In genomic region chr8:95099009-95099408, GRCm38 (mm10) we compare ENCODE assay signal across 8 mouse cellular contexts. TPM values are rescaled to one million over a fixed set of nuclear protein-coding genes. Genes with fewer than 3 reads are reported as not detected.
A peak's percentile ranks its signal among the peaks of the same experiment; 100 is the strongest.
DNase-seq lines count a peak whose midpoint lies in the region; ATAC-seq and TF ChIP-seq lines count a peak whose summit lies in the region.

No protein-coding gene starts in this region.

- peak; percentile 34 to 56 for DNase-seq in urinary bladder, adult 18-20 months (ENCODE audit: low spot score in 2 of 2)
- no peak for DNase-seq in urinary bladder, adult 2 months (ENCODE audit: low spot score)
- peak; percentile 61 to 64 for DNase-seq in gastrocnemius, postnatal 36 days
- peak; percentile 64 to 82 for DNase-seq in kidney, adult 8-10 months
- peak; percentile 24 for DNase-seq in liver, embryonic 13.5 days
- DNase-seq in thymus, adult 2 months = peak; percentile 65

- intact Hi-C loops in gastrocnemius, postnatal 36 days (cut with DNase I) = loop anchor here (10.0 kb wide), 1 partner anchor 206 kb away; the partner anchor contains the start of gene Cngb1

- peak; percentile 84 for TF ChIP-seq CTCF in cortical plate, adult 2 months (IDR thresholded peaks at IDR 0.05; ENCODE audit: extremely low read depth, insufficient read depth, low read length)
- TF ChIP-seq CTCF in thymus, adult 2 months (IDR thresholded peaks at IDR 0.05; ENCODE audit: borderline replicate concordance, control insufficient read depth, extremely low read depth, insufficient read depth, low read length, poor library complexity) = peak; percentile 91

- H3K9ac ChIP-seq in liver, embryonic 13.5 days = no peak overlapping the region
- H3K9ac ChIP-seq in neural tube, embryonic 13.5 days = no peak overlapping the region

- H3K4me3 ChIP-seq in cortical plate, adult 2 months (ENCODE audit: insufficient read depth, low read length) = no peak overlapping the region
- H3K4me3 ChIP-seq in liver, embryonic 13.5 days (replicated peaks) = no peak overlapping the region
- no peak overlapping the region for H3K4me3 ChIP-seq in neural tube, embryonic 13.5 days
- H3K4me3 ChIP-seq in thymus, adult 2 months (ENCODE audit: control insufficient read depth, insufficient read depth, low read length) = no peak overlapping the region

- no peaks in the 10 kb centered on the region for H3K27me3 ChIP-seq in liver, embryonic 13.5 days
- H3K27me3 ChIP-seq in neural tube, embryonic 13.5 days = no peaks in the 10 kb centered on the region
- no peaks in the 10 kb centered on the region for H3K27me3 ChIP-seq in thymus, adult 2 months (ENCODE audit: control insufficient read depth, insufficient read depth, low read length)

- no peak overlapping the region for H3K4me2 ChIP-seq in liver, embryonic 13.5 days
- H3K4me2 ChIP-seq in neural tube, embryonic 13.5 days = no peak overlapping the region

- no peak overlapping the region for H3K27ac ChIP-seq in cortical plate, adult 2 months (ENCODE audit: insufficient read depth, low read length)
- H3K27ac ChIP-seq in liver, embryonic 13.5 days = no peak overlapping the region
- H3K27ac ChIP-seq in neural tube, embryonic 13.5 days (replicated peaks) = no peak overlapping the region
- H3K27ac ChIP-seq in thymus, adult 2 months (ENCODE audit: control insufficient read depth, insufficient read depth, low read length) = no peak overlapping the region

- no peaks in the 10 kb centered on the region for H3K9me3 ChIP-seq in liver, embryonic 13.5 days (replicated peaks)
- no peaks in the 10 kb centered on the region for H3K9me3 ChIP-seq in neural tube, embryonic 13.5 days

- no peak for TF ChIP-seq POLR2A in cortical plate, adult 2 months (IDR thresholded peaks at IDR 0.05; ENCODE audit: extremely low read depth, insufficient read depth, low read length)
- TF ChIP-seq POLR2A in thymus, adult 2 months (IDR thresholded peaks at IDR 0.05; ENCODE audit: control insufficient read depth, extremely low read depth, insufficient read depth, low read length, poor library complexity) = no peak

- no peak for ATAC-seq in liver, embryonic 13.5 days (ENCODE audit: low read depth)
- peak; percentile 70; the same call in 1 of the 2 replicates for ATAC-seq in neural tube, embryonic 13.5 days (ENCODE audit: low read depth)

- H3K36me3 ChIP-seq in liver, embryonic 13.5 days = peaks cover 54% of the 10 kb centered on the region
- H3K36me3 ChIP-seq in neural tube, embryonic 13.5 days = peaks cover 90% of the 10 kb centered on the region
- H3K36me3 ChIP-seq in thymus, adult 2 months (ENCODE audit: control insufficient read depth, insufficient read depth, low read length) = no peaks in the 10 kb centered on the region

- WGBS in liver, embryonic 13.5 days (ENCODE audit: insufficient replicate concordance) = 30% methylated on average over 5 of the region's 5 CpGs
- 15% methylated on average over 5 of the region's 5 CpGs for WGBS in neural tube, embryonic 13.5 days
- WGBS in thymus, adult 2 months = 44% methylated on average over 5 of the region's 5 CpGs

- no peaks in the 10 kb centered on the region for H3K4me1 ChIP-seq in cortical plate, adult 2 months (ENCODE audit: control insufficient read depth, insufficient read depth, low read length)
- no peaks in the 10 kb centered on the region for H3K4me1 ChIP-seq in liver, embryonic 13.5 days (replicated peaks)
- H3K4me1 ChIP-seq in neural tube, embryonic 13.5 days (replicated peaks) = no peaks in the 10 kb centered on the region
- no peaks in the 10 kb centered on the region for H3K4me1 ChIP-seq in thymus, adult 2 months (replicated peaks; ENCODE audit: control insufficient read depth, insufficient read depth, low read length)

RNA-seq across cellular contexts. Expression of gene Katnb1, which starts 18.0 kb away (rescaled TPM):
- 12.7 and 13.5 TPM in 2 replicates for polyA plus RNA-seq in urinary bladder, adult 2 months (2012; rRNA removed)
- 49.1 and 50.1 TPM in 2 replicates for polyA plus RNA-seq in cortical plate, adult 2 months (2012; rRNA removed)
- 1 to 10 TPM; 6.1 to 8.2 TPM for total RNA-seq in gastrocnemius, postnatal 36 days (2021)
- 14.8 and 15.4 TPM in 2 replicates for polyA plus RNA-seq in liver, embryonic 13.5 days (2015; fragmentation: Nextera tagmentation; extraction: Ambion mirVana)
- polyA plus RNA-seq in neural tube, embryonic 13.5 days (2015; fragmentation: Nextera tagmentation; extraction: Ambion mirVana) = 37.9 and 41.4 TPM in 2 replicates
- 38.4 and 41.6 TPM in 2 replicates for polyA plus RNA-seq in thymus, adult 2 months (2012; rRNA removed)

RNA-seq across cellular contexts. Expression of gene Drc7, which starts 44.1 kb away (rescaled TPM):
- polyA plus RNA-seq in urinary bladder, adult 2 months (2012; rRNA removed) = 0.04 TPM in 1 of 2 replicates, not detected in the other
- polyA plus RNA-seq in cortical plate, adult 2 months (2012; rRNA removed) = 0.93 and 2.2 TPM in 2 replicates
- total RNA-seq in gastrocnemius, postnatal 36 days (2021) = not detected
- polyA plus RNA-seq in liver, embryonic 13.5 days (2015; fragmentation: Nextera tagmentation; extraction: Ambion mirVana) = 0.19 and 0.21 TPM in 2 replicates
- 0.18 and 0.26 TPM in 2 replicates for polyA plus RNA-seq in neural tube, embryonic 13.5 days (2015; fragmentation: Nextera tagmentation; extraction: Ambion mirVana)
- polyA plus RNA-seq in thymus, adult 2 months (2012; rRNA removed) = 2.6 and 2.7 TPM in 2 replicates
